Mouse (Mus musculus) naive thymus-derived CD4-positive, alpha-beta T cell, adult 2 months (primary cell): Measurements from ENCODE around the gene Ambra1.
A peak's percentile ranks its signal among the peaks of the same experiment; 100 is the strongest.

ENCODE experiments used
- DNase-seq: peaks from one replicate; pipeline ENCODE4 v3.0.0-alpha.2; 2011; ENCODE audit warnings: low read depth

The Ambra1 gene

DNA sequence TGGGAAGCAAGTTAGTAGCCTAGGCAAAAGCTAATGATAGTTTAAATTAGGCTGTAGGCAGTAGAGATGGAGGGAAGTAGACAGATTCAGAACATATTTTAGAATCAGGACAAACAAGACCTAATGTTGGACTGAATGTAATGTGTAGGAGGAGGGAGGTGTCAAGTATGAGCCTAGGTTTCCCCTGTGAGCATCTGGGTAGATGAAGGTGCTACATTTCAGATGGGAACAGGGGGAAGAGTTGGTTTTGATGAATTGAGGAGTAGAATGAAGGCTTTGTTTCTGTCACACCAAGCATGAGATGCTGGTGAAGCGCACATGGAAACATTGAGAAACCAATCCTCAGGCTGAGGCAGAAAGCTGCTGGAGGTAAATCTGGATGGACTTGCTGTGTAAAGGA lies 9.7 kb downstream of the Ambra1 start:
- no peak for DNase-seq

- DNase-seq, result no peak
These were observed 14.8 kb downstream of the Ambra1 start for GRCm38 (mm10) chr2:91744686-91745085.

GRCm38 (mm10) chr2:91749811-91750261 lies 19.9 kb downstream of the Ambra1 start:
- no peak for DNase-seq

- no peak for DNase-seq
These were observed 42.2 kb downstream of the Ambra1 start for GRCm38 (mm10) chr2:91771921-91772705.

GRCm38 (mm10) chr2:91773309-91773708 lies 43.4 kb downstream of the Ambra1 start:
- no peak for DNase-seq

GRCm38 (mm10) chr2:91779166-91779565 lies 49.2 kb downstream of the Ambra1 start:
- peak; percentile 74 for DNase-seq

GRCm38 (mm10) chr2:91791621-91792020 lies 61.7 kb downstream of the Ambra1 start:
- peak; percentile 47 for DNase-seq

DNA sequence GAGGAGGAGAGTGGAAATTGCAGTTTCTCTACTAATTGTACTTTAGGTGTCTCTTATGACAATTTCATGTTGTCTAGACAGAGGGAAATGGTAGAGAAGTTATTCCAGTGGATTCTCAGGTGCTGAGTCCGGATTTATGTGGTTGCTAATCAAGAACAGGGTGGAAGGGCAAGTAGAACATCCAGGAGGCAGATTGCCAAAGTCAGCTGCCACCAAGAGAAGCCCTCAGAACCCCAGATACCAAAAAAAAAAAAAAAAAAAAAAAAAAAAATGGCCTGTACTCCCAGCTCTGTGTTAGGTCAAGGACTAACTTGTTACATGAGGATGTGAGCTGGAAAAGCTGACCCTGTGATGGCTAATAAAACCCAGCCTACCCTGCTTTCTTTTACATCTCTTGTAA lies 62.4 kb downstream of the Ambra1 start:
- DNase-seq, result no peak

DNA sequence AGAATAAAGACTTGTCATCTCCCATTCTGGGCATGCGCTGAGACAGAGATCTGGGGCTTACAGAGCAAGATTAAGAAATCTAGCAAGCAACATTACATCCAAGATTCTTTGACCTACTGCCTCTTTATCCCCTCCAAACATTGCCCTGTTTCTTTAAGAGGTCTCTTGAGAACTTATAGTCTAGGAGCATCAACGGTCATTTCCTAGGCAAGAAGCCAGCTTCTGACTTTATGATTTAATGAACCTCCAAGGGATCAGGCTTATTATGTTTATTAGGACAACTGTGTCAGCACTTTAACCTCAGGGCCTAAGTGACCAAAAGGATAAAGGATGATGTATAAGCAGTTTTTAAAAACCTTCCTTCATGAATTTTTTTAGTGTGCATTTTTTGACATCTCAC lies 64.5 kb downstream of the Ambra1 start:
- DNase-seq, result no peak

DNA sequence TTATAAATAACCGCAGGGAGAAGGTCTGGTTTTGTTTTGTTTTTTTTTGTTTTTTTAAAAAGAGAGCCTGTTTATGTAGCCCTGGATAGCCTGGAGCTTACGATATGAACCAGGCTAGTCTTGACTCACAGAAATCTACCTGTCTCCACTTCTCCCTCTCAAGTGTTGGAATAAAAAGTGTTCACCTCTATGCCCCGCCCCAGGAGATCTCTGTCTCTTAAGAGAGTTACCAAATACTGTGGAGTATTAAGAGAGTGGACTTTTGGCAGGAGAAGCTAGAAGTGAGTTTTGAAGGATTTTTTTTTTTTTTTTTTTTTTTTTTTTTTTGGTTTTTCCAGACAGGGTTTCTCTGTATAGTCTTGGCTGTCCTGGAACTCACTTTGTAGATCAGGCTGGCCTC lies 65.2 kb downstream of the Ambra1 start:
- DNase-seq, result no peak

GRCm38 (mm10) chr2:91811433-91811832 lies 81.5 kb downstream of the Ambra1 start:
- no peak for DNase-seq

DNA sequence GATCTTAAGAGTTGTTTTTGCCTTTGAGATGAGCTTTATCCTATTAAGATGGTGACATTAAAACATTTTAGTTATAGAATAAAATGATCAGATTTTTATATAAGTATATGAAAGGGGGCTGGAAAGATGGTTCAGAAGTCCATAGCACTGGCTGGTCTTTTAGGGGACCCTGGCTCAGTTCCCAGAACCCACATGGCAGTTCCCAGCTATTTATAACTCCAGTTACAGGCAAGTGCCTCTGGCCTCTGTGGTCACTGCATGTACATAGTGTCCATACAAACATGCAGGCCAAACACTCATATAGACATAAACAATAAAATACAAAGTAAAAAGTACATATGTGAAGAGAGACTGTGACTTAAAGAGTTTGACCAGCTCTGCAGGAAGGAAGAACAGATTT lies 86.8 kb downstream of the Ambra1 start:
- no peak for DNase-seq

- DNase-seq, result no peak
These were observed 102.3 kb downstream of the Ambra1 start for GRCm38 (mm10) chr2:91832227-91832626.

- no peak for DNase-seq
These were observed 104.3 kb downstream of the Ambra1 start for GRCm38 (mm10) chr2:91834272-91834671.

DNA sequence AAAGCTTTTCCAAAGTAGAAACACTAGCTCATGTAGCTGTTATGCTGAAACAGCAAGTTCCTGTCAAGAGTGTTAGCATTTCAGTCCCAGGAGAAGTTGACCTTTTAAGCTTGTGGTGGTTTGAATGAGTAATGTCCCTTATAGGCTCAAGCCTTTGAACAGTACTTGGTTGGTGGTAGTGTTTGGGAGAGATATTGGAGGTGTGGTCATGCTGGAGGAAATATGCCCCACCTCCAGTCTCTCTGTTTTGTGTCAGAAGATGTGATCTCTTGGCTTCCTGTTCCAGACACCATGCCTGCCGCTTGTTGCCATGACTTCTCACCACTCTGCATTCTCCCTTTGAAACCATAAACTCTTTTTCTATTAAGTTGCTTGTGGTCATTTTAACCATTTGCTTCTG lies 105.1 kb downstream of the Ambra1 start:
- DNase-seq, result peak; percentile 67

- peak; percentile 17 for DNase-seq
These were observed 105.7 kb downstream of the Ambra1 start for GRCm38 (mm10) chr2:91835631-91836030.

DNA sequence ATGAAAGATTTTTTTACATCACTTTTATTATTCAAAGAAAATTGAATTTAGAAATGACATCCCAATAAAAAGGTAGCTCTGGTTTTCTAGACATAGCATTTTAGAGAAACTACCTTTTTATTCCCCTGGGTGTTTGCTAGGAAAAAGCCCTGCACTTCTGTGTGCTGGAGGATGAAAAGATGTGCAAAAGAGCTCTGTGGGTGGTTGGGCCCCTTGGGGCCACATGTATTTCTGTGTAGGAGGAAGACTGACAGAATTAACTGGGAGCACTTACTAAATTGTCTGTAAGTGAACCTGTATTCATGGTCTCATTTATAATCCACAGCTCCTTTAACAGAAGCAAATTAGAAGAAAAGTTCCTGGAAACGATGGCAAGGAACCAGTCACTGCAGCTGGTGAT lies 114.2 kb downstream of the Ambra1 start:
- no peak for DNase-seq

DNA sequence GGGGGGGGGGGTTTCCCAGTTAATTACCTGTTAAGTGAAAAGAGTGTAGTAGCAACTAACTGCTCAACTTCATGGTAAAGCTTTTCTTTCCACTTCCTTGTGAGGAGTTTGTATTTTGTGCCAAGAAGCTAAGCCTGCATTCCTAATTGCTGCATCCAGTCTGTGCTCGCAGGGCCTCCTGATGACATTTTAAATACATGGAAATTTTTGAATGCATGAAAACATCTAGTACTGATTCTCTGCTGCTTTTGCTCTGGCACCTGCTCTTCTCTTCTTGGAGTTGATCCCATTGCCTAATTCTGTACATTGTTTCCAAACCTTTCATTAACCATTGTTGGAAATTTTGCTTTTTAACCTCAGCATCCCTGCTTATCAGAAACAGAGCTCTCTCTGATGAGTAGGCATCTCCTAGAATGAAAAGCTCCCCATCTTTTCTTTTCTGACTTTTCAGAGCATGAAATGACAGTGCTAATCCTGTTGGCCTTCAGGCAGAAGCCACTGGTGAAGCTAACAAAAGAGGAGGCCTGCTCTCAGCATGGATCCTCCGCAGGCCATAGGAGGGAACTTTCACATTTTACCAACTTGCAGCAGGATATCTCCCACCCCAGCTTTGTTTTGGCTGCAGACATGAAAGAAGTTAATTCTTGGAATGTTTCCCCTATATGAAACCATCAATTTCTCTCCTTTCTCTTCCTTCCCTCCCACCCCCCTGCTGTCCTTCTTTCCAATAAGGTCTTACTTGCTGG lies 122.7 kb downstream of the Ambra1 start:
- DNase-seq, result no peak

GRCm38 (mm10) chr2:91854575-91854974 lies 124.6 kb downstream of the Ambra1 start:
- no peak for DNase-seq

DNA sequence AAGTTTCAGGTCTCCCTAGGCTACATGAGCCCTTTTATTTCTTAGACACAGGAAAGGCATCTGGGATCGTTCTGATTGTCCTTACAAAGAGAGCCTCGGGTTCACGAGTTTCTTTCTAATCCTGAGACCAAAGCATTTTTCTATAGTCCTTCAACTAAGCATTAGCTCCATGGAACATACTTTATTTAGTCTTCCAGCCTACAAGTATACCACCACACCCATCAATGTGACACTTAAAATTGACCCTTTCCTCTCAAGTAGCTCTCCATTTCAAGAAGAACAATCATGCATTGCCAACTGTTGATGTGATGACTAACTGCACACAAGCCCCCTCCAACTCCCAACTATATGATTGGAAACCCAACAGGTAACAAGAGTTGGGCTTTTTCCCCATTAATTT lies 127.0 kb downstream of the Ambra1 start:
- no peak for DNase-seq

GRCm38 (mm10) chr2:91859423-91859822 lies 129.5 kb downstream of the Ambra1 start:
- no peak for DNase-seq

DNA sequence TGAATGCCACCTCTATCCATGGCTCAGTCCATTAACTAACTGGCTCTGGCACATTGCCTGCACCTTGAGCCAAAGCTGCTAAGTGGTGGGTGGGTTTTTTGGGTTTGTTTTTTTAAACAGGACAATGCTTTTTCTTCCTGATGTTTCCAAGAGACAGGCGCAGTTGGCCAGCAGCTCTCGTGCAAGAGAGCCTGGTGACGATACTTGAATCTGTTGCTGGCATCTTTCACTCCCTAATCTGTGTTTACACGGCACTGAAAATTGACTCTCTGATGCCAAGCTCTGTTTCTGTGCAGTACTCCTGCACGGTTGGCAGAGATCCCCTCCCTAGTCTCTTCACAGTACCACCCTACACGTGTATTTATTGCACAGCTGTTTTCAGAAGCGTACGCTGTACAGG lies 140.8 kb downstream of the Ambra1 start:
- DNase-seq, result no peak

DNA sequence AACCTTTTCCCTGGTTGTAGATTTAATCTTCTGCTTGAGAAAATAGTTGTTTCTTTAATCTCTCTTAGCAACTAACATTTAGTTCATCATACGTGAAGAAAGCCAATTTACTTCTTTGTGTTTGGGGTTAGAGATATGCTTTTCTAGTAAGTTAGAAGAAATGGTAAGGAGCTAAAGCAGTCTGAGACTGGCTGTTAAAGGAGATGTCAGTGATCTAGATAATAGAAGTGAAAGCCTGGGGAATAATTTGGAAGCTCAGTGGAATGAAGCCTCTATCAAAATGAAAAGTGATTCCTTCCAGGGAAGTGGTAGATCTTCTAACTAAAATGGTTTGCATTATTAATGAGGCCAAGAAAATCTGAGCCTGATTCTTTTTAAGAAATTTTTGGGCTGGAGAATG lies 141.3 kb downstream of the Ambra1 start:
- no peak for DNase-seq
